Mouse (Mus musculus): ENCODE measurements around the gene Kcnk2. TPM values are rescaled to one million over a fixed set of nuclear protein-coding genes. Genes with fewer than 3 reads are reported as not detected.

The Kcnk2 gene
- polyA plus RNA-seq, 1 experiment from 2014 or later, result 3.4 TPM

DNA sequence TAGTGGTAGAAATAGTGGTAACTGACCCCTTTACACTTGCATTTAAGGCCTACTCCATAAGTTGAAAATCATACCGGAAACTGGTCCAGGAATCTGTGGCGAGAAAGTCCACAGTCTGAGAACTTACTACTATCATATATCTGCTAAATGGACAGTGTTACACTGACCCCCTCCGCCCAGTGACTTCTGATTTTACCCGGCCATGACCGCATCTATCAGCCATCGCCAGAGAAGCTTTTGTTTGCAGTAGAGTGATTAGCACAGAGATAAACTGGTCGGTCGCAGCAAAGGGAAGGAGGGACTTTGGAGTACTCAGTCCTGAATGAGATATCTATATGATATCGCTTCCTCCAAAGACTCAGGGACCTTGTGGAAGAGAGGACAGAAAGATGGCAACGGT lies 15.2 kb downstream of the Kcnk2 start:
- Histone ChIP-seq H3K36me3 (replicated peaks) (no peaks in the 10 kb centered on the region), H3K4me3 (no peak overlapping the region), H3K4me1 (no peaks in the 10 kb centered on the region), H3K27ac (replicated peaks) (no peak overlapping the region), H3K9me3 (no peaks in the 10 kb centered on the region), H3K27me3 (replicated peaks; ENCODE audit: low read depth, poor library complexity, severe bottlenecking) (no peaks in the 10 kb centered on the region)
- DNase-seq (ENCODE audit: low spot score), result no peak
- 93% methylated on average over 10 of the region's 10 CpGs for WGBS

DNA sequence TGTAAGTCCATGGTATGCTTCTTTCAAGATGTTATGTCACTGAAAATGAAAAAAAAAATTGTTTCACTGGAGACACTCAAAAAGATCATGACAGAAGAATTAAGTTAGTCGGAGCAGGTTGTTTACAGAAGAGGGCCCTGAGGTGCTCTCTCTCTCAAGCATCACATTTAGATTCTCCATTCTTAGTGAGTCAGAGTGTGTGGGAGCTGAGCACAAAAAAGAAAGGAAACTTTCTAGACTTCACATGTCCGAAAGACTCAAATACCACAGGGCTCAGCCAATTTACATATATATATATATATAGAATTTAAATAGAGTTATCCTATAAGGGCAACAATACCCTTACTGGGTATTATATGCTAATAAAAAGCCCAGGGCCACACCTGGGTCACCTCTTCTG lies 15.9 kb downstream of the Kcnk2 start:
- H3K36me3 ChIP-seq (replicated peaks), result no peaks in the 10 kb centered on the region
- no peaks in the 10 kb centered on the region for H3K9me3 ChIP-seq
- no peaks in the 10 kb centered on the region for H3K4me1 ChIP-seq
- DNase-seq (ENCODE audit: low spot score), result no peak
- no peak overlapping the region for H3K4me3 ChIP-seq
- H3K27me3 ChIP-seq (replicated peaks; ENCODE audit: low read depth, poor library complexity, severe bottlenecking), result no peaks in the 10 kb centered on the region
- 87% methylated on average over 2 of the region's 2 CpGs for WGBS
- H3K27ac ChIP-seq (replicated peaks), result no peak overlapping the region

DNA sequence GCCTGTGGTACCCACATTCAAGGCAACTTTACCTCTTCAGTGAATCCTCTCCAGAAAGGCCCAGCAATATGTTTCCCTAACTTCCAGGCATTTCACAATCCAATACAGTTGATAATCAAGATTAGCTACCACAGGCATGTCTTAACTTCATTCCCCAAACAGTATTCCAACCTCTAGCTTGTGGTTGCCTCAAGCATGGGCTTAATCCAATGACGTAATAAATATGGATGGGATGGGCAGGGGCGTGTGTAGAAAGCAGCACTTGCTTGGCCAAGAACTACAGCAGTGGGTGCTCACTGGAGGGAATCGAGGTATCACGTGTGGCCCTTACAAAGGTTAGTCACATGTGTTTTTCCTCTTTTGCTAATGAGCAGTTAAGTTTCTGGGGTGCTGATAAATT lies 34.4 kb downstream of the Kcnk2 start:
- no peak overlapping the region for H3K27ac ChIP-seq (replicated peaks)
- no peak for DNase-seq (ENCODE audit: low spot score)
- H3K9me3 ChIP-seq, result no peaks in the 10 kb centered on the region
- no peak overlapping the region for H3K4me3 ChIP-seq
- 0 out of 2 replicates have a peak, but pooled peaks cover under 1% of the 10 kb centered on the region for H3K4me1 ChIP-seq
- no peaks in the 10 kb centered on the region for H3K27me3 ChIP-seq (replicated peaks; ENCODE audit: low read depth, poor library complexity, severe bottlenecking)
- H3K36me3 ChIP-seq (replicated peaks), result no peaks in the 10 kb centered on the region
- 86% methylated on average over 4 of the region's 4 CpGs for WGBS

DNA sequence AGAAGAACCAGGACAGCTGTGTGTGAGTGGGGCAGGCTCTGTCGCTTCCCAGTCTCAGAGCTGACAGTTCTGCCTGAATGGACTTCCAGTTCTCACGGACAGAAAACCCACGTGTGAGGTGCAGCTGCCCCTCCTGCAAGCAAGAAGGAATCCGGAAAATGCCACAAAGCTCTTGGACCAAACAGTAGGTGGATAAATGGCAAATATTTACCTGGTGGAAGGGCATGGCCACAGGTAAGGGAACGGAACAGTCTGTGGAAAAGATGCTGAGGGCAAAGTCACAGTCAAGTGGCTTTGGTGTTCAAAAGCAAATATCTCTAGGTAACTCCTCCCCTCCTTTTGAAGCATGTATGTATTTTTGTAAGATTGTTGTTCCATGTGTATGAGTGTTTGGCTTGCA lies 37.9 kb downstream of the Kcnk2 start:
- H3K9me3 ChIP-seq, result no peaks in the 10 kb centered on the region
- WGBS, result 70% methylated on average over 5 of the region's 5 CpGs

DNA sequence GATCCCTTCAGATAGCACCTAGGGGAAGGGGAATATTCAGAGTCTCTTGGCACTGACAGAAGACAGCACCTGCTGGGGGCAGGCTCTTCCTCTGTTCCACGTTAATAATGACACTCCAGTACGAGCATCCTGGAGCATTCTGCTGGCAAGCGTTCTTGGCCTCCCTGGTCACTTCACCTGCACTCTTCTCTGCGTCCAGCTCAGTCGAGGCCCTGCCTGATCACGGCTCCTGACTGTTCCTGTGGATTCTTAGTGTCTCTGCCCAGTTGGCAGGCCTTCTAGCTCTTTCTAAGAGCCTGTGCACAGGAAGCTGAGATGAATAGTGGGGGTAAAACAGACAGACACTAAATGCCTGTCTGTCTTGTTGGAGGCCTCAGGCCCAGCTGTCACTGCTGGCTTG lies 39.5 kb downstream of the Kcnk2 start:
- H3K9me3 ChIP-seq, result no peaks in the 10 kb centered on the region
- no peaks in the 10 kb centered on the region for H3K36me3 ChIP-seq (replicated peaks)
- no peaks in the 10 kb centered on the region for H3K27me3 ChIP-seq (replicated peaks; ENCODE audit: low read depth, poor library complexity, severe bottlenecking)
- H3K4me3 ChIP-seq, result no peak overlapping the region
- no peak for DNase-seq (ENCODE audit: low spot score)
- 0 out of 2 replicates have a peak, but pooled peaks cover 4% of the 10 kb centered on the region for H3K4me1 ChIP-seq
- no peak overlapping the region for H3K27ac ChIP-seq (replicated peaks)
- 73% methylated on average over 6 of the region's 6 CpGs for WGBS

More for the DNA sequence above, 37.9 kb downstream of the Kcnk2 start:
- no peaks in the 10 kb centered on the region for H3K36me3 ChIP-seq (replicated peaks)
- H3K4me3 ChIP-seq, result no peak overlapping the region
- 0 out of 2 replicates have a peak, but pooled peaks cover 4% of the 10 kb centered on the region for H3K4me1 ChIP-seq
- no peak overlapping the region for H3K27ac ChIP-seq (replicated peaks)
- DNase-seq (ENCODE audit: low spot score), result no peak
- H3K27me3 ChIP-seq (replicated peaks; ENCODE audit: low read depth, poor library complexity, severe bottlenecking), result no peaks in the 10 kb centered on the region

DNA sequence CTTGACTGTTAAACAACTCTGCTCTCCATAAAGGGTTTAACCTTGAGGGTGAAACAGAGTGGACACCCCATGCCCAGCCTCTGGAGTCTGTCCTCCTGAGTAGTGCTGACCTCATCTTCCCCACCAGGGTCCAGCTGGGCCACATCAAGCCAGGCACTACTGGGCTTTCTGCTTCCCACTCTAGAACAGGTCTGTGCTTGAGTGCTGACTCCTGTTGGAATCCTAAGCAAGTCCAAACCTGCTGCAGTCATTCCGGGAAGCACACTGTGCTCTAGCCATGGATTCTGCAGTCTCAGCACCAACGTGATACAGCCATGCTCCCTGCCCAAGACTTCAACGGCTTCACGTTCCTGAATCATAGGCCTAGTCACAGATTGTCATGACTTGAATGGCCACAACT lies 42.4 kb downstream of the Kcnk2 start:
- Histone ChIP-seq H3K27ac (replicated peaks) (no peak overlapping the region), H3K9me3 (no peaks in the 10 kb centered on the region), H3K4me3 (no peak overlapping the region), H3K4me1 (0 out of 2 replicates have a peak, but pooled peaks cover 4% of the 10 kb centered on the region), H3K36me3 (replicated peaks) (no peaks in the 10 kb centered on the region), H3K27me3 (replicated peaks; ENCODE audit: low read depth, poor library complexity, severe bottlenecking) (no peaks in the 10 kb centered on the region)
- WGBS, result 79% methylated on average over 4 of the region's 4 CpGs
- DNase-seq (ENCODE audit: low spot score), result no peak

DNA sequence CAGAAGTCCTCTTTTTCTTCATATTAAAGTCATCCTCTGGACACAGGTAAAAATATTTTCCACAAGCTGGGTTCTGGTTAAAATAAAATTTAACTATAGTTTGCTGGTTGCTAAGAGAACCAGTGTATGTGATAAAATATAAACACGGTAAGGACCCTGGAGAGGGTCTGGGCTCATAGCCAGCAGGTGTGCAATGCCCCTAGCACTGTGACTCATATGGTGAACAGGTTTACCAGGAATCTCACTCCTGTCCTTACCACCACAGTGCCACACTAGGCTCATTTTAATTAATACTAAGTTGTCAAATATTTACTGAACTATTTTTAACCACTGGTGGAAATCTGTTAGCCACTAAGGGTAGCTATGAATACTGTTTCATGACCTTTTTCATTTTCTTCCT lies 48.2 kb downstream of the Kcnk2 start:
- Histone ChIP-seq H3K27ac (replicated peaks) (no peak overlapping the region), H3K36me3 (replicated peaks) (no peaks in the 10 kb centered on the region), H3K4me3 (no peak overlapping the region), H3K27me3 (replicated peaks; ENCODE audit: low read depth, poor library complexity, severe bottlenecking) (no peaks in the 10 kb centered on the region), H3K4me1 (no peaks in the 10 kb centered on the region), H3K9me3 (no peaks in the 10 kb centered on the region)
- 87% methylated on average over 1 of the region's 1 CpGs for WGBS
- DNase-seq (ENCODE audit: low spot score), result no peak

DNA sequence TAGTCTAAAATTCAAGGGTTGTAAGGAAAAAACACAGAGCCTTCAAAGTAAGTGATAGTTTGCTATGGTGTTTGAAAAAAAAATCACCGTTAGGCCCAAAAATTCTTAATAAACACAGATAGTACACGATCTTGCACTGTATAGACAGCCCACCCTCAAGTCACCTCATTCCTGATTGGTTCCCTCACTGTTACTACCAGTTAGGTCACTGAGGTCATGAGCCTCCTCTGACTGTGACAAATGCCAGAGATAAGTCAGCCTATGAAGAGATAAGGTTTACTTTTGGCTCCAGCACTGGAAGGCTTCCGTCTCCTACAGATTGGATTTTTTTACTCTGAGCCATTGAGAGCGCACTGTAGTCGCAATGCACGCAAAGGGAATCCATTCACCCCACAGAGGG lies 50.3 kb downstream of the Kcnk2 start:
- WGBS, result 93% methylated on average over 6 of the region's 6 CpGs
- no peak for DNase-seq (ENCODE audit: low spot score)
- H3K4me3 ChIP-seq, result no peak overlapping the region
- no peaks in the 10 kb centered on the region for H3K36me3 ChIP-seq (replicated peaks)
- no peaks in the 10 kb centered on the region for H3K9me3 ChIP-seq
- H3K27ac ChIP-seq (replicated peaks), result no peak overlapping the region
- H3K27me3 ChIP-seq (replicated peaks; ENCODE audit: low read depth, poor library complexity, severe bottlenecking), result 0 out of 2 replicates have a peak, but pooled peaks cover under 1% of the 10 kb centered on the region
- no peaks in the 10 kb centered on the region for H3K4me1 ChIP-seq

DNA sequence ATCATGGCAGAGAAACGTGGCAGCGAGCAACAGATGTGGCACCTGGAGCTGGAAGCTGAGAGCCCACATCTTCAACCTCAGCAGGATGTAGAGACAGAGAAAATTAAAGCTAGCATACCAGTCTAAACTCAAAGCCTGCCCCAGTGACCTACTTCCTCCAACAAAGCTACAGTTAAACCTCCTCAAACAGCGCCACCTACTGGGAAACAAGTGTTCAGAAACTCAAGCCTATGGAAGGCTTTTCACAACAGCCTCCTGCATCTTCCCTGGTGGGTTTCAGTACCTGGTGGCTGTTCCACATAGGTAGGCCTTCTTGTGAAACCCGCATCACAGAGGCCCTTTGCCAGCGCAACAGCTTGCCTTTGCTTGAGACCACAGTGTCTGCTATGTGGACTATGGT lies 52.9 kb downstream of the Kcnk2 start:
- no peaks in the 10 kb centered on the region for H3K9me3 ChIP-seq
- WGBS, result 87% methylated on average over 5 of the region's 5 CpGs
- H3K27ac ChIP-seq (replicated peaks), result no peak overlapping the region
- no peak for DNase-seq (ENCODE audit: low spot score)
- H3K36me3 ChIP-seq (replicated peaks), result no peaks in the 10 kb centered on the region
- H3K27me3 ChIP-seq (replicated peaks; ENCODE audit: low read depth, poor library complexity, severe bottlenecking), result peaks cover 26% of the 10 kb centered on the region
- no peak overlapping the region for H3K4me3 ChIP-seq
- H3K4me1 ChIP-seq, result peaks cover 1% of the 10 kb centered on the region

DNA sequence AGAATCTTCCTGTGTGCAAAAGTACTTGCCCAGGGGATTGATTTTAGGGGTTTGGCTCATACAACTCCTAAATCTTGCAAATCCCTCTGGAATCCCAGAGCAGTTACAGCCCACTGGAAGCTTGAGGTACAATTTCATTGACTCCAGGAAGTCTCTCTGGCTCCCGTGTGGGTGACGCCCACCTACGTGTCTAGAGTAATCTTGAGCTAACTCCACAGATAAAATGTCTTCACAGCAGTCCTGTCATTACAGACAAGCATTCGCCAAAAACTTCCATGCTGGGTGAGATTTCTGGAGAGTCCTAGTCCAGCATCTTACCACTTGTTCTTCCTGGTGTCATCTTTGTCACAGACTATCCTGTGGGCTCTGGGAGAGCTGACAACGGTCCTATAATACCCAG lies 56.9 kb downstream of the Kcnk2 start:
- DNase-seq (ENCODE audit: low spot score), result no peak
- Histone ChIP-seq H3K27ac (replicated peaks) (no peak overlapping the region), H3K4me1 (peaks cover 21% of the 10 kb centered on the region), H3K36me3 (replicated peaks) (no peaks in the 10 kb centered on the region), H3K27me3 (replicated peaks; ENCODE audit: low read depth, poor library complexity, severe bottlenecking) (peaks cover 63% of the 10 kb centered on the region), H3K9me3 (no peaks in the 10 kb centered on the region), H3K4me3 (no peak overlapping the region)
- 75% methylated on average over 5 of the region's 5 CpGs for WGBS

DNA sequence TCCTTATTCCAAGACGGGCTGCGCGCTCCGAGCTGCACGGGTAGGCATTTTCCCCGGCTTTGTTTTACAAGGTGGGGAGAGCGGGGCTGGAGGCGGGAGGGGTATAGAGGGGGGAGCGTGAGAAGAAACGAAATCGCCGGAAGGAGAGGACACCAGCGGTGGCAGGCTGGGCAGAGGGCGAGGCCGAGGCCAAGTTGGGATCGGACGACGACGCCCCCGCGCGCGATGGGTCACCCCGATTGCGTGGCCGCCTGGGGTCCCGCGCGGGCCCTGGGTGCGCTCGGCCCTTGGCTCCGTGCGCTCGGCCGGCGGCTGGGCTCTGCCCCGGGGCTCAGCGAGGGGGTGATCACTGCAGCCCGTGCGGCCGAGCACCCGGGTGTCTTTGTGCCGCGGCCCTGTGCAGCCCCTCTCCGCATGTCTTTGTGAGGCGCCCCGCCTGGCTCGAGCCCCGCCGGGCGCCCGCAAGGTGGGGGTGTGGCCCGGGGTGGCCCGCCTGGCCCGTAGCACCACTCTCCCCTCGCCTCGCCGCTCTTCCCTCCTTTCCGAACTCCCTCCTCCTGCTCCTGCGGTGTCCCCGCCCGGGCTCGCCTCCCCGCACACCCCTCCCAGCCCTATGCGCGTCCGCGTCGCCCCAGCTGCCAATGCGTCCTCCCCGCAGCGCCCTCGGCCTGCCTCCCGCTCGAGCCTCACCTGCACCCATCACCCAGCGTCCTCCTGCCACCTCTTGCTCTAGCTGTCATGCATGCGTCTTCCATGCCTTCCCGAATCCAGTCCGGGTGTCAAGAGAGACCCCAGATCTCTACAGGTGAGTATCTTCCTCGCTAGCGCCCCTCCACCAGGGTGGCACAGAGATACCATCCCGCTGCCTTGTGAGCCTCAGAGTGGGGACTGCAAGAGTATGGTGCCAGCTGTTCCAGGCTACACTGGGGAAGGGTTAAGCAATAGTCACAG lies 58.5 kb downstream of the Kcnk2 start:
- H3K9me3 ChIP-seq, result no peaks in the 10 kb centered on the region
- peak overlapping the region; percentile 75 for H3K4me3 ChIP-seq
- peaks cover 21% of the 10 kb centered on the region for H3K4me1 ChIP-seq
- peak overlapping the region; percentile 88 for H3K27ac ChIP-seq (replicated peaks)
- WGBS, result under 1% methylated on average over 82 of the region's 82 CpGs
- peak; percentile 64 for DNase-seq (ENCODE audit: low spot score)
- H3K36me3 ChIP-seq (replicated peaks), result no peaks in the 10 kb centered on the region
- peaks cover 67% of the 10 kb centered on the region for H3K27me3 ChIP-seq (replicated peaks; ENCODE audit: low read depth, poor library complexity, severe bottlenecking)

DNA sequence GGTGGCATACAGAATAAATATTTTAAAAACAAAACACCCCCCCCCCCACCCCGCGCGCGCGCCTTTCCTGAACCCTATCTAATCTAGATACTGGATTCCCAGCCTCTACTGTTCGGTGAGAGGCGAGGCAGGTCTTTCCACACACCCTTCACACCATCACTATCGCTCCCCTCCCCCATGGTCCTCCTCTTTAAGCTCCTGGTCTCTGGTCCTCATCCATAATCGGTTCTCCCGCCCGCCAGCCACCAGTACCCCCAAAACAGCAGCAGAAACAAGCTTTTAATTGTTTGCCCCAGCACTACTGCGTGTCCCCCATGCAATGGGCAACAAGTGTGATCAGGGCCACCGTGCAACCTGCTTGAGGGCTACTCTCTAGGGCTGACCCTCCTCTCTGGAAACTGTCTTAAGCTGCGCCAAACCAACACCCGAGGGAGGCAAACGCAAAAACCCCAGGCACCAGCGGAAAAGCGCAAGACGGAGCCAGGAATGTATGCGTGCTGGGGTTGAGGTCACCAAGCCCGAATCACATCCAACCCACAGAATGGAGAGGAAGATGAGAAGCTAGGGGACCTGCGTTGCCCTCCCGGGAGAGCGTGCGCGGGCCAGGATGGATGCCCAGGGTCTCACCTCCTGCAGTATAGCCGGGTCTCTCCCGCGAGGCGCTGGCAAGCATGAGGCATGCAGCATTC lies 59.5 kb downstream of the Kcnk2 start:
- peak; percentile 49 for DNase-seq (ENCODE audit: low spot score)
- 4% methylated on average over 30 of the region's 30 CpGs for WGBS

More for the DNA sequence above, 59.5 kb downstream of the Kcnk2 start:
- Histone ChIP-seq H3K9me3 (no peaks in the 10 kb centered on the region), H3K36me3 (replicated peaks) (no peaks in the 10 kb centered on the region), H3K4me3 (peak overlapping the region; percentile 75), H3K4me1 (peaks cover 21% of the 10 kb centered on the region), H3K27me3 (replicated peaks; ENCODE audit: low read depth, poor library complexity, severe bottlenecking) (peaks cover 67% of the 10 kb centered on the region), H3K27ac (replicated peaks) (peak overlapping the region; percentile 88)

Data from embryonic facial prominence, embryonic 10.5 days (tissue).